Mouse (Mus musculus) erythroblast, embryonic 14.5 days (primary cell): ENCODE results near the gene Vti1a.

Experiments used
- GATA1 ChIP-seq: IDR thresholded peaks from 2 replicates; pipeline ENCODE4 v1.6.1; 2012; ENCODE audit warnings: low read length, inconsistent platforms, mixed read lengths
- TAL1 ChIP-seq: IDR thresholded peaks from 3 replicates; pipeline ENCODE4 v1.6.1; 2012; ENCODE audit warnings: low read length, inconsistent platforms, mixed read lengths

DNA sequence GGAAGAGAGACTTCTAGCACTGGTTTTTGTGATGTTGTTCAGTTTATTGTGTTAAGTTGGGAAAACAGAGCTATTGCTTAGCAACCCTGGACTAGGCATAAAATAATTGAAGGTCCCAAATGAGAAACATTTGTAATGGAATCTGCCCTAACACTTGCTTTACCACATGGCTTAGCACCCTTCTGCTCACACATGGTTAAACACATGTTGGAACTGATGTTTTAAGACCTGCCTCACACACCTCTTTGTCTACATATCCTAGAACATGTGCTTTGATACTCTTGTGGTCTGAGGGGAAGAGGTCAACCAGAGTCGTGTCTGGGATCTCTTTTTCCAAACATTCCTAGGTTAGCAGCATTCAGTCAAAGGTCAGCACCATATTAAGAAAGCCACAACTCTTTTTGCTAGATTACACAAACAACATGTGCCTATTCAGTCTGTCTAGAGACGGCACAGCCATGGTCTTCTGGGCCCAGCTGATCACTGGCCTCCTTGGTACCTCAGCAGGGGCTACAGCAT, 210.7 kb downstream of the Vti1a start:
- TF ChIP-seq GATA1 = no peak
- TF ChIP-seq TAL1 = no peak
